Mouse (Mus musculus): Measurements from ENCODE around the gene Aim2. TPM values are rescaled to one million over a fixed set of nuclear protein-coding genes. Genes with fewer than 3 reads are reported as not detected.
A peak's percentile ranks its signal among the peaks of the same experiment; 100 is the strongest.

Gene Aim2
- polyA plus RNA-seq, 1 experiment from 2014 or later: 3.5 TPM

- no peaks in the 10 kb centered on the region for H3K36me3 ChIP-seq (ENCODE audit: control insufficient read depth, insufficient read depth, low read length)
- H3K27me3 ChIP-seq (ENCODE audit: control insufficient read depth, insufficient read depth, low read length): no peaks in the 10 kb centered on the region
- no peaks in the 10 kb centered on the region for H3K9me3 ChIP-seq (ENCODE audit: control insufficient read depth, low read length)
- no peak overlapping the region for H3K4me3 ChIP-seq (ENCODE audit: low read depth, low read length)
- 0 out of 2 replicates have a peak, but pooled peaks cover 2% of the 10 kb centered on the region for H3K4me1 ChIP-seq (ENCODE audit: control insufficient read depth, insufficient read depth, low read length)
- no peak overlapping the region for H3K9ac ChIP-seq (ENCODE audit: low read length)
- no peak for DNase-seq (ENCODE audit: low spot score)
- ATAC-seq (ENCODE audit: insufficient read depth, low FRiP score, low TSS enrichment): no peak
- 91% methylated on average over 10 of the region's 10 CpGs for WGBS
- no peak overlapping the region for H3K4me2 ChIP-seq (ENCODE audit: low read depth)
- no peak overlapping the region for H3K27ac ChIP-seq (ENCODE audit: low read depth, low read length)
Measured at GRCm38 (mm10) chr1:173337008-173337407, 13.7 kb upstream of the Aim2 start.

GRCm38 (mm10) chr1:173339543-173339942 lies 11.1 kb upstream of the Aim2 start:
- Histone ChIP-seq H3K4me3 (ENCODE audit: low read depth, low read length) (no peak overlapping the region), H3K36me3 (ENCODE audit: control insufficient read depth, insufficient read depth, low read length) (no peaks in the 10 kb centered on the region), H3K27ac (ENCODE audit: low read depth, low read length) (no peak overlapping the region), H3K27me3 (ENCODE audit: control insufficient read depth, insufficient read depth, low read length) (no peaks in the 10 kb centered on the region), H3K4me2 (ENCODE audit: low read depth) (no peak overlapping the region), H3K9ac (ENCODE audit: low read length) (no peak overlapping the region), H3K9me3 (ENCODE audit: control insufficient read depth, low read length) (no peaks in the 10 kb centered on the region), H3K4me1 (ENCODE audit: control insufficient read depth, insufficient read depth, low read length) (0 out of 2 replicates have a peak, but pooled peaks cover 2% of the 10 kb centered on the region)
- DNase-seq (ENCODE audit: low spot score): peak; percentile 82
- WGBS: 16% methylated on average over 2 of the region's 2 CpGs
- ATAC-seq (ENCODE audit: insufficient read depth, low FRiP score, low TSS enrichment): peak; percentile 74; the same call in 1 of the 2 replicates

GRCm38 (mm10) chr1:173342425-173342824 lies 8.3 kb upstream of the Aim2 start:
- Histone ChIP-seq H3K9ac (ENCODE audit: low read length) (no peak overlapping the region), H3K36me3 (ENCODE audit: control insufficient read depth, insufficient read depth, low read length) (no peaks in the 10 kb centered on the region), H3K27ac (ENCODE audit: low read depth, low read length) (no peak overlapping the region), H3K4me2 (ENCODE audit: low read depth) (no peak overlapping the region), H3K27me3 (ENCODE audit: control insufficient read depth, insufficient read depth, low read length) (no peaks in the 10 kb centered on the region), H3K9me3 (ENCODE audit: control insufficient read depth, low read length) (no peaks in the 10 kb centered on the region), H3K4me3 (ENCODE audit: low read depth, low read length) (no peak overlapping the region), H3K4me1 (ENCODE audit: control insufficient read depth, insufficient read depth, low read length) (no peaks in the 10 kb centered on the region)
- 72% methylated on average over 1 of the region's 1 CpGs for WGBS
- ATAC-seq (ENCODE audit: insufficient read depth, low FRiP score, low TSS enrichment): 0 out of 2 replicates have a peak, but pooled peaks have one; percentile 19
- DNase-seq (ENCODE audit: low spot score): no peak

- Histone ChIP-seq H3K9ac (ENCODE audit: low read length) (no peak overlapping the region), H3K27me3 (ENCODE audit: control insufficient read depth, insufficient read depth, low read length) (no peaks in the 10 kb centered on the region), H3K36me3 (ENCODE audit: control insufficient read depth, insufficient read depth, low read length) (no peaks in the 10 kb centered on the region), H3K27ac (ENCODE audit: low read depth, low read length) (no peak overlapping the region), H3K4me1 (ENCODE audit: control insufficient read depth, insufficient read depth, low read length) (no peaks in the 10 kb centered on the region), H3K4me3 (ENCODE audit: low read depth, low read length) (no peak overlapping the region), H3K4me2 (ENCODE audit: low read depth) (no peak overlapping the region), H3K9me3 (ENCODE audit: control insufficient read depth, low read length) (no peaks in the 10 kb centered on the region)
- ATAC-seq (ENCODE audit: insufficient read depth, low FRiP score, low TSS enrichment) (no peak), DNase-seq (ENCODE audit: low spot score) (no peak)
- WGBS: 77% methylated on average over 3 of the region's 3 CpGs
Measured at GRCm38 (mm10) chr1:173343934-173344333, 6.7 kb upstream of the Aim2 start.

- no peaks in the 10 kb centered on the region for H3K36me3 ChIP-seq (ENCODE audit: control insufficient read depth, insufficient read depth, low read length)
- no peak overlapping the region for H3K4me2 ChIP-seq (ENCODE audit: low read depth)
- no peak overlapping the region for H3K27ac ChIP-seq (ENCODE audit: low read depth, low read length)
- whole genome bisulfite sequencing: 89% methylated on average over 4 of the region's 4 CpGs
- H3K4me3 ChIP-seq (ENCODE audit: low read depth, low read length): no peak overlapping the region
- DNase-seq (ENCODE audit: low spot score) (no peak), ATAC-seq (ENCODE audit: insufficient read depth, low FRiP score, low TSS enrichment) (no peak)
- no peaks in the 10 kb centered on the region for H3K9me3 ChIP-seq (ENCODE audit: control insufficient read depth, low read length)
- no peak overlapping the region for H3K9ac ChIP-seq (ENCODE audit: low read length)
- no peaks in the 10 kb centered on the region for H3K4me1 ChIP-seq (ENCODE audit: control insufficient read depth, insufficient read depth, low read length)
- no peaks in the 10 kb centered on the region for H3K27me3 ChIP-seq (ENCODE audit: control insufficient read depth, insufficient read depth, low read length)
Measured at GRCm38 (mm10) chr1:173345112-173345511, 5.6 kb upstream of the Aim2 start.

GRCm38 (mm10) chr1:173348527-173348926 lies 2.2 kb upstream of the Aim2 start:
- H3K36me3 ChIP-seq (ENCODE audit: control insufficient read depth, insufficient read depth, low read length): no peaks in the 10 kb centered on the region
- ATAC-seq (ENCODE audit: insufficient read depth, low FRiP score, low TSS enrichment): no peak
- no peak overlapping the region for H3K4me3 ChIP-seq (ENCODE audit: low read depth, low read length)
- no peak overlapping the region for H3K4me2 ChIP-seq (ENCODE audit: low read depth)
- no peaks in the 10 kb centered on the region for H3K27me3 ChIP-seq (ENCODE audit: control insufficient read depth, insufficient read depth, low read length)
- H3K9me3 ChIP-seq (ENCODE audit: control insufficient read depth, low read length): no peaks in the 10 kb centered on the region
- 6% methylated on average over 1 of the region's 1 CpGs for WGBS
- no peak for DNase-seq (ENCODE audit: low spot score)
- H3K27ac ChIP-seq (ENCODE audit: low read depth, low read length): no peak overlapping the region
- no peak overlapping the region for H3K9ac ChIP-seq (ENCODE audit: low read length)
- H3K4me1 ChIP-seq (ENCODE audit: control insufficient read depth, insufficient read depth, low read length): no peaks in the 10 kb centered on the region

- H3K9me3 ChIP-seq (ENCODE audit: control insufficient read depth, low read length): no peaks in the 10 kb centered on the region
- DNase-seq (ENCODE audit: low spot score) (no peak), ATAC-seq (ENCODE audit: insufficient read depth, low FRiP score, low TSS enrichment) (no peak)
- no peaks in the 10 kb centered on the region for H3K27me3 ChIP-seq (ENCODE audit: control insufficient read depth, insufficient read depth, low read length)
- no peak overlapping the region for H3K4me2 ChIP-seq (ENCODE audit: low read depth)
- H3K36me3 ChIP-seq (ENCODE audit: control insufficient read depth, insufficient read depth, low read length): no peaks in the 10 kb centered on the region
- H3K4me3 ChIP-seq (ENCODE audit: low read depth, low read length): no peak overlapping the region
- H3K9ac ChIP-seq (ENCODE audit: low read length): no peak overlapping the region
- 66% methylated on average over 5 of the region's 5 CpGs for WGBS
- H3K4me1 ChIP-seq (ENCODE audit: control insufficient read depth, insufficient read depth, low read length): no peaks in the 10 kb centered on the region
- H3K27ac ChIP-seq (ENCODE audit: low read depth, low read length): no peak overlapping the region
Measured at GRCm38 (mm10) chr1:173349192-173349591, 1.5 kb upstream of the Aim2 start.

- no peak overlapping the region for H3K27ac ChIP-seq (ENCODE audit: low read depth, low read length)
- peak; percentile 77 for DNase-seq (ENCODE audit: low spot score)
- peak; percentile 90 for ATAC-seq (ENCODE audit: insufficient read depth, low FRiP score, low TSS enrichment)
- WGBS: 2% methylated on average over 6 of the region's 6 CpGs
- H3K4me1 ChIP-seq (ENCODE audit: control insufficient read depth, insufficient read depth, low read length): no peaks in the 10 kb centered on the region
- H3K9ac ChIP-seq (ENCODE audit: low read length): peak overlapping the region; percentile 52; the same call in 1 of the 2 replicates
- peak overlapping the region; percentile 46 for H3K4me2 ChIP-seq (ENCODE audit: low read depth)
- no peaks in the 10 kb centered on the region for H3K9me3 ChIP-seq (ENCODE audit: control insufficient read depth, low read length)
- H3K36me3 ChIP-seq (ENCODE audit: control insufficient read depth, insufficient read depth, low read length): no peaks in the 10 kb centered on the region
- no peaks in the 10 kb centered on the region for H3K27me3 ChIP-seq (ENCODE audit: control insufficient read depth, insufficient read depth, low read length)
- peak overlapping the region; percentile 30 for H3K4me3 ChIP-seq (ENCODE audit: low read depth, low read length)
Measured at GRCm38 (mm10) chr1:173349946-173350345, 733 bp upstream of the Aim2 start.

- Histone ChIP-seq H3K4me3 (ENCODE audit: low read depth, low read length) (no peak overlapping the region), H3K4me2 (ENCODE audit: low read depth) (no peak overlapping the region), H3K4me1 (ENCODE audit: control insufficient read depth, insufficient read depth, low read length) (no peaks in the 10 kb centered on the region), H3K36me3 (ENCODE audit: control insufficient read depth, insufficient read depth, low read length) (no peaks in the 10 kb centered on the region), H3K9me3 (ENCODE audit: control insufficient read depth, low read length) (no peaks in the 10 kb centered on the region), H3K9ac (ENCODE audit: low read length) (no peak overlapping the region), H3K27me3 (ENCODE audit: control insufficient read depth, insufficient read depth, low read length) (no peaks in the 10 kb centered on the region), H3K27ac (ENCODE audit: low read depth, low read length) (no peak overlapping the region)
- ATAC-seq (ENCODE audit: insufficient read depth, low FRiP score, low TSS enrichment) (no peak), DNase-seq (ENCODE audit: low spot score) (no peak)
- WGBS: 84% methylated on average over 7 of the region's 7 CpGs
Measured at GRCm38 (mm10) chr1:173355107-173355846, 4.6 kb downstream of the Aim2 start.
